Mouse (Mus musculus) activated CD4-positive, CD25-positive, alpha-beta regulatory T cell, adult 4 months (primary cell): ENCODE results near the gene Wfdc2. TPM values are rescaled to one million over a fixed set of nuclear protein-coding genes. Genes with fewer than 3 reads are reported as not detected.
"Not testable (repeated sequence)": the region's sequence is repeated elsewhere in the genome, so short reads cannot be mapped to it uniquely, and the experiment has no call there.

Source experiments
- ATAC-seq: one replicate; pipeline ENCODE4 v1.8.0; 2017
- polyA plus RNA-seq, 2 experiments: library from polyadenylated mRNA; unstranded; fragments of 100-300 nt; shearing (Covaris generic); gene quantifications; one replicate each; pipeline ENCODE4 v1.2.1; 2017

The Wfdc2 gene
- polyA plus RNA-seq, 2 experiments from 2014 or later: not detected

GRCm38 (mm10) chr2:164549338-164549737 is 12.9 kb upstream of the Wfdc2 start:
- no peak for ATAC-seq

- ATAC-seq: no peak
These were observed 12.0 kb upstream of the Wfdc2 start for GRCm38 (mm10) chr2:164549963-164550894.

- ATAC-seq: peak; percentile 61
These were observed 11.3 kb upstream of the Wfdc2 start for GRCm38 (mm10) chr2:164550895-164551269.

- no peak for ATAC-seq
These were observed 10.7 kb upstream of the Wfdc2 start for GRCm38 (mm10) chr2:164551502-164551901.

- ATAC-seq: no peak
These were observed 3.8 kb upstream of the Wfdc2 start for GRCm38 (mm10) chr2:164558426-164558825.

- ATAC-seq: peak; percentile 41
These were observed 3.1 kb upstream of the Wfdc2 start for GRCm38 (mm10) chr2:164558991-164559645.

GRCm38 (mm10) chr2:164560106-164560505 is 2.1 kb upstream of the Wfdc2 start:
- ATAC-seq: no peak

- ATAC-seq: peak; percentile 69
These were observed 1.3 kb downstream of the Wfdc2 start for GRCm38 (mm10) chr2:164563339-164564038.

GRCm38 (mm10) chr2:164564346-164564745 is 2.1 kb downstream of the Wfdc2 start:
- ATAC-seq: no peak

- no peak for ATAC-seq
These were observed 4.8 kb downstream of the Wfdc2 start for GRCm38 (mm10) chr2:164566997-164567396.

- no peak for ATAC-seq
These were observed 5.2 kb downstream of the Wfdc2 start for GRCm38 (mm10) chr2:164567460-164567859.

GRCm38 (mm10) chr2:164573359-164573758 is 11.1 kb downstream of the Wfdc2 start, which contains the start of gene Spint3:
Gene Spint3, minus strand, starts transcription at chr2:164573459.
- ATAC-seq: not testable (repeated sequence)

- ATAC-seq: not testable (repeated sequence)
These were observed 23.0 kb downstream of the Wfdc2 start, which contains the start of gene Wfdc6a for GRCm38 (mm10) chr2:164585025-164585725. Gene Wfdc6a, minus strand, starts transcription at chr2:164585447.

- no peak for ATAC-seq
These were observed 29.8 kb downstream of the Wfdc2 start for GRCm38 (mm10) chr2:164592014-164592413.

- no peak for ATAC-seq
These were observed 31.3 kb downstream of the Wfdc2 start, which contains the start of gene Eppin for GRCm38 (mm10) chr2:164593494-164593893. Gene Eppin, minus strand, starts transcription at chr2:164593594.

GRCm38 (mm10) chr2:164600179-164600578 is 38.0 kb downstream of the Wfdc2 start:
- ATAC-seq: no peak

GRCm38 (mm10) chr2:164603482-164603881 is 41.3 kb downstream of the Wfdc2 start:
- no peak for ATAC-seq

GRCm38 (mm10) chr2:164604411-164604810 is 42.2 kb downstream of the Wfdc2 start:
- ATAC-seq: no peak

GRCm38 (mm10) chr2:164608781-164609180 is 46.6 kb downstream of the Wfdc2 start:
- no peak for ATAC-seq

- ATAC-seq: not testable (repeated sequence)
These were observed 51.3 kb downstream of the Wfdc2 start, which contains the start of the genes Wfdc6b and Wfdc8 for GRCm38 (mm10) chr2:164613471-164613870. Gene Wfdc6b, plus strand, starts transcription at chr2:164613522. Gene Wfdc8, minus strand, starts transcription at chr2:164613626.

- ATAC-seq: no peak
These were observed 53.2 kb downstream of the Wfdc2 start for GRCm38 (mm10) chr2:164615386-164615785.
